Mouse (Mus musculus): ENCODE data around the gene Crcp. TPM values are rescaled to one million over a fixed set of nuclear protein-coding genes. Genes with fewer than 3 reads are reported as not detected.
A peak's percentile ranks its signal among the peaks of the same experiment; 100 is the strongest.

The Crcp gene
- polyA plus RNA-seq (2015; fragmentation: Nextera tagmentation; extraction: Ambion mirVana): 31.6 and 33.1 TPM in 2 replicates

DNA sequence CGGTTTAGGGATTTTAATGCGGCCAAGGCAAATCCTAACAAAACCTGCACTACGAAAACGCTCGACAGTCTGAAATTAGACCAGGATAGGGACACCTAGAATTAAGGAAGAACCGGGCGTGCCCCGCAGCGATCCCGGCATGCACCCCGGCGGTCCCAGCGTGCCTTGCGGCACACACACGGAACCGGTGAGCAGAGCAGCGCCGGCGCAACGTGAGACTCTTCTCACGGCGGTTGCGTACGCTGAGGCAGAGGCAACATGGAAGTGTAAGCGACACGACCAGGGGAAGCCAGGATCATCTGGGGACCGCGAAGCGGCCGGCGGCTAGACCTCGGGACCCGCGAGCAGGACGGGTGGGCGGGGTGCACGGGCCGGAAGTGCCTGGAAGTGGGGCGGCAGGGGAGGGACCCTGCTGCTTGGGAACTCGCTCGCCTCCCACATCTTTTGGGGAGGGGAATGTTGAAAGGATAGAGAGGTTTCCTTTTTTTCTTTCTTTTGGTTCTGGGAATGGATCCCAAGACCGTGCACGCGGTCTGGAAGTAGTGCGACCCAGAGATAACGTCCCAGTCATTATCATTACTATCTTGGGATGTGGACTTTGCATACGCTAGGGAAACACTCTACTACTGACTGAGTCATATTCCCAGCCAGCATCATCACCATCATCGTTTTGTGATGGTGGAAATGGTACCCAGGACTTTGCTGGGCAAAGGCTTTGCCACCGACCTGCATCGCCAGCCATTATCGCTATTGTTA is at the start of gene Crcp, which contains the start of gene Asl:
Gene Crcp (plus strand): TSS at position 149 of the 756 bp plus-strand sequence.
Gene Asl (minus strand): TSS at position 106 of the 756 bp plus-strand sequence.
- Histone ChIP-seq H3K9me3 (no peaks in the 10 kb centered on the region), H3K27me3 (replicated peaks) (no peaks in the 10 kb centered on the region), H3K4me2 (peak within 1 kb of the TSS; percentile 78), H3K9ac (peak within 1 kb of the TSS; percentile 51; the same call in 1 of the 2 replicates), H3K4me3 (replicated peaks) (peak within 1 kb of the TSS; percentile 79), H3K36me3 (no peaks in the 10 kb centered on the region), H3K4me1 (peaks cover 6% of the 10 kb centered on the region; the same call in 1 of the 2 replicates), H3K27ac (peak within 1 kb of the TSS; percentile 94)
- WGBS: 1% methylated on average over 51 of the region's 51 CpGs
- ATAC-seq (ENCODE audit: insufficient read depth, low FRiP score, low read depth): peak; percentile 80

DNA sequence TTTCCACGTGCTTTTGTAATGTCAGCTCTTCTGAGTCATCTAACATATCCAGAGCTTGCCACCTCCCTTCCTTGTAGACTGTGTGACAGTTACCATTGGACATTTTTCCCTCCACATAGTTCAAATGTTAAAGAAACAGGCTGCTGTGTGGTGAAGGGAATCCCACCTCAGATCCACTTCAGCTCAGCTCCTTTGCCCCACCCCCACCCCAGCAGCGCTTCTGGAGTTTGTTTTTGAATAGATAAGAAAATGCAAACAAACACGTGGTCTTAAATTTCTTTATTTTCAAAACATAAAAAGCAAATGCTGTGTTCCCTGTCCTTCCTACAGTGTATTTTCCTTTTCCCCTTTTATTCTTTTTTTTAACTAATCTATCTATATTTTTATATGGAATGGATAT is 48.9 kb upstream of the Crcp start:
- no peaks in the 10 kb centered on the region for H3K36me3 ChIP-seq
- WGBS: 42% methylated on average over 3 of the region's 3 CpGs
- no peak for ATAC-seq (ENCODE audit: insufficient read depth, low FRiP score, low read depth)
- H3K9ac ChIP-seq: no peak overlapping the region
- no peaks in the 10 kb centered on the region for H3K27me3 ChIP-seq (replicated peaks)
- H3K4me3 ChIP-seq (replicated peaks): no peak overlapping the region
- H3K4me2 ChIP-seq: no peak overlapping the region
- no peaks in the 10 kb centered on the region for H3K4me1 ChIP-seq
- no peaks in the 10 kb centered on the region for H3K9me3 ChIP-seq
- no peak overlapping the region for H3K27ac ChIP-seq

DNA sequence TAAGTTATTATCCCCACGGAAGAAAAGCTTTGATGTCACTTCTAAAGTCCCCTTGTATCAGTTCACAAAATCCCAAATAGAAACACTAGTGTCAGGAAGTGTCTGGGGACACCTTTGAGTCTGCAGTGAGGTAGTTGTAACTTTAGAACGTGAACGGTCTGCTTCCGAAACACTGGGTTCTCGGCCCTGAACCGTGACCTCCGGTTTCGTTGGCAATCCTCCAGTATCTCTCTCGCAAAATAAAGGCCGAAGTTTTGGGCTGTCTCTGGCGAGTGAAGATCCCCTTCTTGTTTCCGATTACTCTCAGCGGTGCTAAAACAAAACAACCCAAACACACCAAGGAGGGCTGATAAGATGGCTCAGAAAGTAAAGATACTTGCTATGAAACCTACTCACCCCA is 39.7 kb upstream of the Crcp start:
- no peak for ATAC-seq (ENCODE audit: insufficient read depth, low FRiP score, low read depth)
- WGBS: 84% methylated on average over 13 of the region's 13 CpGs

DNA sequence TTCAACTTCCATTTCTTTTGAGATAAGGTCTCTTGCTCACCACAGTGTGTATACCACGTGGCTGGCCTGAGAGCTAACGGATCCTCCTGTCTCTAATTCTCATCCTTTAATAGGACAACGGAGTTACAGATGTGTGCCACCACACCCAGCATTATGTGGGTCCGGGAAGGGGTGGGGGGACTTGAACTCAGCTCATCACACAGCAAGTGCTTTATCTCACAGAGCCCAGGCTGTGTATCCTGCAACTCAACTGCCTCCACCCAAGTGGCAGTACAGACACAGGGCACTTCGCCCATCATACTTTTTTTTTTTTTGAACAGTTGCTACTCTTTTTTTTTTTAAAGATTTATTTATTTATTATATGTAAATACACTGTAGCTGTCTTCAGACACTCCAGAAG is 37.2 kb upstream of the Crcp start:
- ATAC-seq (ENCODE audit: insufficient read depth, low FRiP score, low read depth): peak; percentile 78
- no peaks in the 10 kb centered on the region for H3K27me3 ChIP-seq (replicated peaks)
- WGBS: 82% methylated on average over 5 of the region's 5 CpGs
- H3K9me3 ChIP-seq: no peaks in the 10 kb centered on the region
- no peak overlapping the region for H3K4me2 ChIP-seq
- H3K4me3 ChIP-seq (replicated peaks): no peak overlapping the region
- H3K27ac ChIP-seq: no peak overlapping the region
- H3K36me3 ChIP-seq: peaks cover 7% of the 10 kb centered on the region; the same call in 1 of the 2 replicates
- no peaks in the 10 kb centered on the region for H3K4me1 ChIP-seq
- H3K9ac ChIP-seq: no peak overlapping the region

More for the DNA sequence above, 39.7 kb upstream of the Crcp start:
- Histone ChIP-seq H3K4me1 (no peaks in the 10 kb centered on the region), H3K27me3 (replicated peaks) (no peaks in the 10 kb centered on the region), H3K9me3 (no peaks in the 10 kb centered on the region), H3K4me2 (no peak overlapping the region), H3K9ac (no peak overlapping the region), H3K36me3 (no peaks in the 10 kb centered on the region; the same call in 1 of the 2 replicates), H3K4me3 (replicated peaks) (no peak overlapping the region), H3K27ac (no peak overlapping the region)

DNA sequence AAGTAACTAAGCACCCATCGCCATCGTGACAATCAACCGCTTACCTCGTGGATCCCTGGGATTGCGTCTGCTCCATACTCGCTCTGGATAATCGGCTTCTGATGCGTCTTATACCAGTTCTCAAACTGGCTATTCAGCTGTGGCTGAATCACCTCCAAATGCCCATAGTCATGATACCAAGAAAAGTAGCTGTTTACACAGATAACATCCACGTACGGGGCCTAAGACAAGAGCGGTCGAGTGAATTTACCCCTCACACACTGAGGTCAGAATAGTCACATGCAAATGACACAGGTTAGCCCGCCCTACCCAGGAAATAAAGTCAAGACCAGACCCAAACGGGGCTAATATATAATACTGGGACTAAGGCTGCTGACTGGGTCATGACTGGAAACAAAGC is 35.7 kb upstream of the Crcp start:
- H3K27me3 ChIP-seq (replicated peaks): no peaks in the 10 kb centered on the region
- H3K27ac ChIP-seq: no peak overlapping the region
- ATAC-seq (ENCODE audit: insufficient read depth, low FRiP score, low read depth): no peak
- H3K9me3 ChIP-seq: no peaks in the 10 kb centered on the region
- no peak overlapping the region for H3K4me3 ChIP-seq (replicated peaks)
- H3K4me2 ChIP-seq: no peak overlapping the region
- 86% methylated on average over 14 of the region's 14 CpGs for WGBS
- H3K9ac ChIP-seq: no peak overlapping the region
- peaks cover 8% of the 10 kb centered on the region; the same call in 1 of the 2 replicates for H3K36me3 ChIP-seq
- H3K4me1 ChIP-seq: no peaks in the 10 kb centered on the region

DNA sequence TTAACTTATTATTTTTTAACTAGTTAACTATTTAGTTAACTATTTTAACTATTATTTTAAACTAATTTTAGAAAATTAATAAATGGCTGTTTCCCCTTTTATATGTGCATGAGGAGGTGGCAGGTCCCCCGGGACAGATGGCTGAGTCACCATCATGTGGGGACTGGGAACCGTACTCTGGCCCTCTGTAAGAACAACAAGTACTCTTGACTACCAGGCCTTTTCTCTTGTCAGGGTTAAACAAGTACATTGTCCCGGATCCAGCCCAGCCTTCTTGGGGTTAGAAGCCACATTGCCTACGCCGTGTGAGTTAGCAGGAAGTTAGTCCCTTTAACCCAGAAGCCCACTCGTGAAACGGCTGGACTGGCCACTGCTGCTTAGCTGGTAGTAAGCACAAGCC is 34.1 kb upstream of the Crcp start:
- no peak overlapping the region for H3K27ac ChIP-seq
- H3K9me3 ChIP-seq: no peaks in the 10 kb centered on the region
- ATAC-seq (ENCODE audit: insufficient read depth, low FRiP score, low read depth): no peak
- no peak overlapping the region for H3K4me3 ChIP-seq (replicated peaks)
- 91% methylated on average over 7 of the region's 7 CpGs for WGBS
- H3K27me3 ChIP-seq (replicated peaks): no peaks in the 10 kb centered on the region
- H3K4me2 ChIP-seq: no peak overlapping the region
- no peak overlapping the region for H3K9ac ChIP-seq
- 0 out of 2 replicates have a peak, but pooled peaks cover 8% of the 10 kb centered on the region for H3K36me3 ChIP-seq
- H3K4me1 ChIP-seq: no peaks in the 10 kb centered on the region

DNA sequence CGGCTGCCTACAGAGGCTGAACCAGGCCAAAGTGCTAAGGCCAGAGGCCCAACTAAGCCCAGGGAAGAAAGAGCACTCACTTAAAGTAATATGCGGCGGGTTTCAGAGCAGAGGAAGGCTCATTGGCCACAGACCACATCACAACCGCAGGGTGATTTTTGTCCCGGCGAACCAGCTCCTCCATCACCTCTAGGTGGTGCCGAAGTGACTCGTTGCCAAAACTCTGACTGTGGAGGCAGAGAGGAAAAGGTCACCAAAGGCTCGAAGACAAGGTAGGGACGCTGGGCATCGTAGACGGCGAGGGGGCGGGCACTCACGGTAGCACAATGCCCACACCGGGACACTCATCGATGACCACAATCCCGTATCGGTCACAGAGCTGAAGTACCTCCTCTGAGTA is 31.4 kb upstream of the Crcp start:
- Histone ChIP-seq H3K4me3 (replicated peaks) (no peak overlapping the region), H3K9me3 (no peaks in the 10 kb centered on the region), H3K36me3 (0 out of 2 replicates have a peak, but pooled peaks cover 8% of the 10 kb centered on the region), H3K27me3 (replicated peaks) (no peaks in the 10 kb centered on the region), H3K4me2 (no peak overlapping the region), H3K27ac (no peak overlapping the region), H3K9ac (no peak overlapping the region), H3K4me1 (peaks cover 11% of the 10 kb centered on the region; the same call in 1 of the 2 replicates)
- ATAC-seq (ENCODE audit: insufficient read depth, low FRiP score, low read depth): no peak
- 68% methylated on average over 19 of the region's 19 CpGs for WGBS

DNA sequence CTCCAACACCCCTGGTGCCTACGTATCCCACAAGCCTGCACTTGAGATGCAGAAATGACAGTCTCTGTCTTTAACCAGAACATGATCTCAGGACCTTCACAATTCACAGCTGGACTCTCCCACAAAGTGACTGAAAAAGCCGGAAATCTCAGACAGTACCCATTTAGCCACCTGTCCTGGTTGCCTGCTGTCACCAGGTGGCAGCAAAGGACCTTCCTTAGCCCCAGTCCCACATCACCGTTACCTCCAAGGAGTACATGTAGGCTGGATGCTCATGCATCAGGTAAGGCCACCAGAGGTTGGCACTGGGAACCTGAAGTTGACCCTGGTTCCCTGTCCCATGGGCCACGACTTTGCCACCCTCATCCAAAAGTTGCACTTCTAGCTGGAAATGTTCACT is 30.0 kb upstream of the Crcp start:
- 35% methylated on average over 4 of the region's 4 CpGs for WGBS
- no peak overlapping the region for H3K4me2 ChIP-seq
- H3K36me3 ChIP-seq: 0 out of 2 replicates have a peak, but pooled peaks cover 8% of the 10 kb centered on the region
- no peak overlapping the region for H3K4me3 ChIP-seq (replicated peaks)
- H3K27ac ChIP-seq: no peak overlapping the region
- peaks cover 14% of the 10 kb centered on the region for H3K4me1 ChIP-seq
- no peak for ATAC-seq (ENCODE audit: insufficient read depth, low FRiP score, low read depth)
- H3K9me3 ChIP-seq: no peaks in the 10 kb centered on the region
- no peaks in the 10 kb centered on the region for H3K27me3 ChIP-seq (replicated peaks)
- no peak overlapping the region for H3K9ac ChIP-seq

DNA sequence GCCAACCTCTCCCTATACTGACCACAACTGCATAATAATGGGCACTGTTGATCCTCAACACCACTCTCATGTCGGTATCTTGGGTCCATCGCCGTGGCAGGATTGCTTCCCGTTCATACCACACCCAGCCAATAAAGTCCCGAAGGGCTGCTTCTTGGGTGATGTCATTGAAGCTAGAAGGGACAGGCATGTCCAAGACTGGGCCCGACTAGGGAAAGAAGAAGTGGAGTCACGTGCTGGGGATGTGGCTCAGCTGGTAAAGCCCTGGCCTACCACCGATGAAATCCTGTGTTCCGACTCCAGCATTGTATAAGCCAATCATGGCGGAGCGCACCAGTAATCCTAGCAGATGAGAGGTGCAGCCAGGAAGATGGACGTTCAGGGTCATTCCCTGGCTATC is 28.4 kb upstream of the Crcp start:
- Histone ChIP-seq H3K27ac (no peak overlapping the region), H3K9ac (no peak overlapping the region), H3K9me3 (no peaks in the 10 kb centered on the region), H3K4me2 (no peak overlapping the region), H3K36me3 (0 out of 2 replicates have a peak, but pooled peaks cover 6% of the 10 kb centered on the region), H3K4me3 (replicated peaks) (no peak overlapping the region), H3K27me3 (replicated peaks) (no peaks in the 10 kb centered on the region), H3K4me1 (peaks cover 14% of the 10 kb centered on the region)
- ATAC-seq (ENCODE audit: insufficient read depth, low FRiP score, low read depth): no peak
- 91% methylated on average over 12 of the region's 12 CpGs for WGBS

DNA sequence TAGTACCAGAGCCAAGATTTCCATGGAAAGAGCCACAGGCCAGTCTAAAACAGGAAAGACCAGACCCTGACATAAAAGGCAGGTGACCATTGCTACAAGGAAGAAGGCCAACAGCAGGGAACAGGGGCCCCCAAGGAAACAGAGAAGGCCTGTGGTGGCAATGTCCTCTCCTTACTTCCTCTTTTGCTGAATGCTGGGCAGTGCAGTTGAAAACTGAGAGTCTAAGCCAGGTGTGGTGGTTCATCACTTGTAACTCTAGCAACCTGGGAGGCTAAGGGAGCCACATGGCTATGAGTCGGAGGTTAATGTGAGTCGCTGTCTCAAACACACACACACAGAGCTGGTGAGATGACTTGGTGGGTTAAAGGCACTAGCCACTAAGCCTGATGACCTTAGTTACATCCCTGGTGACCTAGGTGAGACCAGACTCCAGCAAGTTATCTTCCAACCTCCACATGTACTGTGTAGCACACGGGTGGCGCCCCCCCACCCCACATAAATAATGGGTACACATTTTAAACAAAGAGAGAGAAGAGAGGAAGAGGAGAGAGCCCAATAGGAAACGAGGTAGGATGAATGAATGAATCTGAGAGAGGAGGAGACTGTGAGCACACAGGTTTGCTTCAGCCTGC is 27.6 kb upstream of the Crcp start:
- no peak for ATAC-seq (ENCODE audit: insufficient read depth, low FRiP score, low read depth)
- Histone ChIP-seq H3K27me3 (replicated peaks) (no peaks in the 10 kb centered on the region), H3K9ac (no peak overlapping the region), H3K9me3 (no peaks in the 10 kb centered on the region), H3K4me1 (peaks cover 14% of the 10 kb centered on the region), H3K4me2 (peak overlapping the region; percentile 81), H3K36me3 (0 out of 2 replicates have a peak, but pooled peaks cover 3% of the 10 kb centered on the region), H3K4me3 (replicated peaks) (peak overlapping the region; percentile 65), H3K27ac (0 out of 2 replicates have a peak overlapping the region, but pooled peaks have one; percentile 81)
- WGBS: 49% methylated on average over 5 of the region's 5 CpGs

DNA sequence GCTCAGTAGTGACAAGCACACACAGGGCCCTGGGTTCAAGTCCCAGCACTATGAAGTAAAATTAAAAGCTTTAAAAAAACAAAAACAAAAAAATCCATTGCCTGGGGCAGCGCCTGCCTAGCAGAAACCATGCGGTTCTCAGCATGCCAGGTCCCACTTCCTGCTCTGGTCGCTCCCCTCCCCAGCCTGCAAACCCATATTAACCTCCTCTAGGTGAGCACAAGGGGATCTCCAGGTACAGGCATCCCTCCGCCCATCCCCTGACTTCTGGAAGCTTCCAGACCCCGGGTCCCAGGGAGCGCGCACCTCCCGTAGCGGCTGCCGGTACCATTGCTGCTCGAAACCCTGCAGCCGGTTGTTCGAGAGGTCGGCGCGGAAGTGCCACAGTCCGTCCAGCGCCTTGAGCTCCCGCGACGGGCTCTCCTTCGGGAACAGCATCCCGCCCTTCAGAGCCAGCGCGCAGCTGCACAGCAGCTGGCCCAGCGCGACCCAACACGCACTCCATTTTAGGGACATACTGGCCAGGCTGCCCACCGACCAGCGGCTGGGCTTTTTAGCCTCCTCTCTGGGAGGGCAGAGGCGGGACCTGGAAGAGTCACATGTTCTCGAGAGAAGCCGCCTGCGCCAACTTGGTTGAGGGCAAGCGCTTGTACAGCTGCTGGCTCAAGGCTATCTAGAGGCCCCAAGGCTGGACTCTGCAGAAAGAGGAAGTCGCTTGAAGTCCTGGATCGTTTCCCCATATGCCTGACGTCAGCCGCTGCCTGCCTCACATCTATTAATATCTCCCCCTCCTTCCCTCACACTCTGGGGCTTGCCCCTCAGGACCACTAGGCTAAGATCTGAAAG is 26.6 kb upstream of the Crcp start, which contains the start of gene Gusb:
Gene Gusb (minus strand): TSS at position 749 of the 846 bp plus-strand sequence.
- Histone ChIP-seq H3K27me3 (replicated peaks) (no peaks in the 10 kb centered on the region), H3K4me2 (peak within 1 kb of the TSS; percentile 81), H3K27ac (peak within 1 kb of the TSS; percentile 81), H3K4me3 (replicated peaks) (peak within 1 kb of the TSS; percentile 65), H3K4me1 (peaks cover 14% of the 10 kb centered on the region), H3K36me3 (no peaks in the 10 kb centered on the region), H3K9ac (peak within 1 kb of the TSS; percentile 62; the same call in 1 of the 2 replicates), H3K9me3 (no peaks in the 10 kb centered on the region)
- ATAC-seq (ENCODE audit: insufficient read depth, low FRiP score, low read depth): peak; percentile 87
- whole genome bisulfite sequencing: under 1% methylated on average over 39 of the region's 39 CpGs
